Mouse (Mus musculus) heart, postnatal 0 days (tissue): ENCODE data around the gene Zrsr2.

ENCODE experiments used
- CTCF ChIP-seq: IDR thresholded peaks from 2 replicates; pipeline ENCODE4 v1.5.1; 2016; ENCODE audit warnings: antibody characterized with exemption, control low read depth, low read depth
- EP300 ChIP-seq: IDR thresholded peaks from 2 replicates; pipeline ENCODE4 v1.6.1; 2016; ENCODE audit warnings: antibody characterized with exemption, low read depth

GRCm38 (mm10) chrX:163885539-163885981, 72.9 kb downstream of the Zrsr2 start:
- TF ChIP-seq CTCF (no peak), EP300 (no peak)
